Mouse (Mus musculus) kidney, adult 2 months (tissue): ENCODE measurements around the gene Alk. TPM values are rescaled to one million over a fixed set of nuclear protein-coding genes. Genes with fewer than 3 reads are reported as not detected.

Experiments used
- DNase-seq: peaks from one replicate; pipeline ENCODE4 v3.0.0; 2021
- H3K27ac ChIP-seq: fragments of 200-500 bp; 2 replicates; pipeline ENCODE4 v1.5.1; 2012; ENCODE audit warnings: low read depth, low read length, control low read depth, inconsistent platforms; ENCODE audit not compliant: insufficient read depth
- H3K27me3 ChIP-seq: fragments of 200-500 bp; replicated peaks from 2 replicates; pipeline ENCODE4 v1.6.1; 2012; ENCODE audit warnings: mild to moderate bottlenecking, moderate library complexity, low read length, inconsistent platforms; ENCODE audit not compliant: control insufficient read depth, insufficient read depth
- H3K36me3 ChIP-seq: fragments of 200-500 bp; 2 replicates; pipeline ENCODE4 v1.6.1; 2012; ENCODE audit warnings: mild to moderate bottlenecking, moderate library complexity, low read length, inconsistent platforms; ENCODE audit not compliant: control insufficient read depth, insufficient read depth
- H3K4me1 ChIP-seq: fragments of 200-500 bp; 2 replicates; pipeline ENCODE4 v1.6.1; 2011; ENCODE audit warnings: low read length; ENCODE audit not compliant: control insufficient read depth, insufficient read depth
- H3K4me3 ChIP-seq: fragments of 200-500 bp; 2 replicates; pipeline ENCODE4 v1.5.1; 2011; ENCODE audit warnings: mild to moderate bottlenecking, low read depth, low read length, control low read depth; ENCODE audit not compliant: insufficient read depth
- CTCF ChIP-seq: fragments of 200-500 bp; conservative IDR thresholded peaks from 2 replicates; pipeline ENCODE4 v1.5.1; 2011; ENCODE audit warnings: low read depth, mild to moderate bottlenecking, control low read depth, low read length, moderate library complexity, mixed read lengths; ENCODE audit not compliant: insufficient read depth, insufficient read length
- POLR2A ChIP-seq: fragments of 200-500 bp; IDR thresholded peaks from one replicate; pipeline ENCODE4 v1.6.1; 2011; ENCODE audit warnings: low read depth, low read length, control low read depth
- WGBS: fragments of 180-500 bp; shearing (Covaris S2); methylation state at CpG from one replicate; pipeline ENCODE4 v1.1.7; 2018; 5-methylcytosine and 5-hydroxymethylcytosine counted together
- polyA plus RNA-seq: library from polyadenylated mRNA; depleted of rRNA; stranded (reverse); fragments of >200 nt; gene quantifications from 2 replicates; pipeline ENCODE4 v1.2.3, GENCODE M21; 2012

Alk gene
- polyA plus RNA-seq, 1 experiment = 0.03 TPM

GRCm38 (mm10) chr17:71980518-71981145 is 623.8 kb downstream of the Alk start:
- TF ChIP-seq POLR2A = no peak
- TF ChIP-seq CTCF = no peak
- Histone ChIP-seq H3K36me3 (no peaks in the 10 kb centered on the region), H3K4me1 (no peaks in the 10 kb centered on the region), H3K27ac (peak overlapping the region; percentile 19), H3K27me3 (no peaks in the 10 kb centered on the region), H3K4me3 (no peak overlapping the region)
- DNase-seq = peak; percentile 22
- 39% methylated on average over 3 of the region's 3 CpGs for WGBS

GRCm38 (mm10) chr17:71979137-71979536 is 625.3 kb downstream of the Alk start:
- no peak for DNase-seq
- 81% methylated on average over 8 of the region's 8 CpGs for whole genome bisulfite sequencing
- TF ChIP-seq CTCF (no peak), POLR2A (no peak)
- no peaks in the 10 kb centered on the region for H3K27me3 ChIP-seq
- no peak overlapping the region for H3K27ac ChIP-seq
- H3K36me3 ChIP-seq = no peaks in the 10 kb centered on the region
- H3K4me3 ChIP-seq = no peak overlapping the region
- H3K4me1 ChIP-seq = no peaks in the 10 kb centered on the region

- WGBS = 93% methylated on average over 4 of the region's 4 CpGs
- no peaks in the 10 kb centered on the region for H3K4me1 ChIP-seq
- no peak overlapping the region for H3K4me3 ChIP-seq
- no peaks in the 10 kb centered on the region for H3K27me3 ChIP-seq
- no peaks in the 10 kb centered on the region for H3K36me3 ChIP-seq
- DNase-seq = no peak
- TF ChIP-seq POLR2A (no peak), CTCF (no peak)
- no peak overlapping the region for H3K27ac ChIP-seq
These were observed 627.8 kb downstream of the Alk start for GRCm38 (mm10) chr17:71976661-71977060.

- 90% methylated on average over 7 of the region's 7 CpGs for WGBS
- DNase-seq = no peak
- H3K4me1 ChIP-seq = no peaks in the 10 kb centered on the region
- H3K36me3 ChIP-seq = no peaks in the 10 kb centered on the region
- no peak overlapping the region for H3K27ac ChIP-seq
- no peak overlapping the region for H3K4me3 ChIP-seq
- H3K27me3 ChIP-seq = no peaks in the 10 kb centered on the region
- no peak for TF ChIP-seq POLR2A
- no peak for TF ChIP-seq CTCF
These were observed 630.7 kb downstream of the Alk start for GRCm38 (mm10) chr17:71973704-71974103.

GRCm38 (mm10) chr17:71967356-71967755 is 637.1 kb downstream of the Alk start:
- DNase-seq = no peak
- no peaks in the 10 kb centered on the region for H3K27me3 ChIP-seq
- no peak overlapping the region for H3K27ac ChIP-seq
- no peaks in the 10 kb centered on the region for H3K4me1 ChIP-seq
- H3K36me3 ChIP-seq = no peaks in the 10 kb centered on the region
- no peak overlapping the region for H3K4me3 ChIP-seq
- no peak for TF ChIP-seq POLR2A
- TF ChIP-seq CTCF = no peak
- WGBS = 67% methylated on average over 12 of the region's 12 CpGs

GRCm38 (mm10) chr17:71965733-71966606 is 638.5 kb downstream of the Alk start:
- peak; percentile 76 for DNase-seq

GRCm38 (mm10) chr17:71964610-71965009 is 639.8 kb downstream of the Alk start:
- TF ChIP-seq POLR2A (no peak), CTCF (no peak)
- Histone ChIP-seq H3K27ac (no peak overlapping the region), H3K4me1 (no peaks in the 10 kb centered on the region), H3K4me3 (no peak overlapping the region), H3K27me3 (no peaks in the 10 kb centered on the region), H3K36me3 (no peaks in the 10 kb centered on the region)
- 78% methylated on average over 11 of the region's 11 CpGs for WGBS
- DNase-seq = no peak

More at GRCm38 (mm10) chr17:71965733-71966606, 638.5 kb downstream of the Alk start:
- H3K27ac ChIP-seq = no peak overlapping the region
- WGBS = 55% methylated on average over 9 of the region's 9 CpGs
- no peaks in the 10 kb centered on the region for H3K4me1 ChIP-seq
- no peak for TF ChIP-seq POLR2A
- TF ChIP-seq CTCF = no peak
- no peak overlapping the region for H3K4me3 ChIP-seq
- no peaks in the 10 kb centered on the region for H3K36me3 ChIP-seq
- no peaks in the 10 kb centered on the region for H3K27me3 ChIP-seq

GRCm38 (mm10) chr17:71962746-71963145 is 641.7 kb downstream of the Alk start:
- Histone ChIP-seq H3K27ac (no peak overlapping the region), H3K4me1 (no peaks in the 10 kb centered on the region), H3K36me3 (no peaks in the 10 kb centered on the region), H3K27me3 (no peaks in the 10 kb centered on the region), H3K4me3 (no peak overlapping the region)
- TF ChIP-seq CTCF = no peak
- TF ChIP-seq POLR2A = no peak
- 40% methylated on average over 9 of the region's 9 CpGs for WGBS
- no peak for DNase-seq
